Mouse (Mus musculus) olfactory bulb, adult 2 months (tissue): ENCODE data around the gene Fgf13. TPM values are rescaled to one million over a fixed set of nuclear protein-coding genes. Genes with fewer than 3 reads are reported as not detected.

Source experiments
- H3K27ac ChIP-seq: fragments of 200-500 bp; 2 replicates; pipeline ENCODE4 v1.5.1; 2012; ENCODE audit warnings: low read depth, low read length; ENCODE audit not compliant: insufficient read depth
- H3K4me1 ChIP-seq: fragments of 200-500 bp; 2 replicates; pipeline ENCODE4 v1.6.1; 2012; ENCODE audit warnings: low read length; ENCODE audit not compliant: control insufficient read depth, insufficient read depth
- H3K4me3 ChIP-seq: fragments of 200-500 bp; 2 replicates; pipeline ENCODE4 v1.5.1; 2012; ENCODE audit warnings: mild to moderate bottlenecking, low read depth, low read length, moderate library complexity; ENCODE audit not compliant: insufficient read depth
- CTCF ChIP-seq: fragments of 200-500 bp; IDR thresholded peaks from 2 replicates; pipeline ENCODE4 v1.5.1; 2012; ENCODE audit warnings: low read depth, mild to moderate bottlenecking, low read length, moderate library complexity; ENCODE audit not compliant: insufficient read depth
- POLR2A ChIP-seq: fragments of 200-500 bp; IDR thresholded peaks from 2 replicates; pipeline ENCODE4 v1.6.1; 2012; ENCODE audit warnings: mild to moderate bottlenecking, low read depth, low read length, moderate library complexity; ENCODE audit not compliant: insufficient read depth
- WGBS: fragments of 180-500 bp; shearing (Covaris S2); methylation state at CpG from one replicate; pipeline ENCODE4 v1.1.7; 2018; 5-methylcytosine and 5-hydroxymethylcytosine counted together
- polyA plus RNA-seq: library from polyadenylated mRNA; stranded (reverse); fragments of >200 nt; gene quantifications from 2 replicates; pipeline ENCODE4 v1.2.4, GENCODE M21; 2012; ENCODE audit warnings: low replicate concordance; ENCODE audit not compliant: missing spikeins, insufficient read depth, insufficient read length

The Fgf13 gene
- not detected in 2 replicates for polyA plus RNA-seq

DNA sequence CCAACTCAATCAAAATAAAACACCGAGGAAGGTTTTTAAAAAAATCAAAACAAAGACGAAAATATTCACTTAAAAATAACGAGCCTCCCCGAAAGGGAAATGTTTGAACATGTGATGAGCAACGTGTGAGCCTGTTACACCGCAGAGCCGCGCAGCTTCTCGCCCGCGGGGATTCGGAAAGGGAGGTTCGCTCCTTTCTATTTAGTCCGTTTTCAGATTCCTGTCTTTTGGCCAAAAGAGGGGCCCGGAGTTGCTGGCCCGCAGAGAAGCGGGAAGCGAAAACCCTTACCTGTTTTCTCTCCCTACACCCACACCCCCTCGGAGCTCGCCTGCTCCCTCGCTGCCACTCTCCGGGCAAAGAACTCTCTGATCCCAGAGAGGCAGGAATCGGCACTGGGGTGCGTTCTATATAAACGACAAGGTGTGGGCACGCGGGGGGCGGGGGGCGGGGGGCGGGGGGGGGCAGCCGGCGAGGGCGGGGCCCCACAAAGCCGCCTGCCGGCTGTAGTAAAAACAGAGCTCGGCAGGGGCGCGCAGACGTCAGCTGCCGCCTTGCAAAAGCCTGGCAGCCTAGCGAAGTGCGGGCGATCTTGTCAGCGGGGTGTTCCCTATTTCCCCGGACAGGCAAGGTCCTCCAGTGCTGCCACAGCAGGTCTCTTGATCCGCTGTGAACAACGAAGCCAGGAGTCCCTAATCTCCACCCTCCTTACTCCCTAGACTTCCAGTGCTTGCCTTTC lies at the start of gene Fgf13:
TSS of gene Fgf13 (minus strand) at position 377 of the 737 bp plus-strand sequence.
- 12% methylated on average over 41 of the region's 47 CpGs for WGBS
- TF ChIP-seq POLR2A (no peak), CTCF (no peak)
- peak within 1 kb of the TSS; percentile 84 for H3K4me3 ChIP-seq
- peaks cover 2% of the 10 kb centered on the region; the same call in 1 of the 2 replicates for H3K4me1 ChIP-seq
- peak within 1 kb of the TSS; percentile 90 for H3K27ac ChIP-seq

DNA sequence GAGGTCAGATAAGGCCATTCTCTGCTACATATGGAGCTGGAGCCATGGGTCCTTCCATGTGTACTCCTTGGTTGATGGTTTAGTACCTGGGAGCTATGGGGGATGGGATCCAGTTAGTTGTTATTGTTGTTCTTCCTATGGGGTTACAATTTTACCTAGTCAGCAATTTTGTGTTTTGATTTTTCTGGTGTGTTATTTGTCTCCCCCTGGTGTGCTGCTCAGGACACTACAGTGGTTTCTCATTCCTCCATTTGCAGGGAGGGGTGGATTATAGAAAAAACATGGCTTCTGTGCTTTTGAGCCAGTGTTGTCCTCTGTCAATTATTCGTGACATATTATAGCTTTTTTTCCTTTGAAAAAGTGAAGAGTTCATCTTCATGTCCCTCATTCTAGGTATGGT lies 38.7 kb upstream of the Fgf13 start:
- no peaks in the 10 kb centered on the region for H3K4me1 ChIP-seq
- no peak for TF ChIP-seq POLR2A
- TF ChIP-seq CTCF: no peak
- WGBS: 69% methylated on average over 1 of the region's 1 CpGs

DNA sequence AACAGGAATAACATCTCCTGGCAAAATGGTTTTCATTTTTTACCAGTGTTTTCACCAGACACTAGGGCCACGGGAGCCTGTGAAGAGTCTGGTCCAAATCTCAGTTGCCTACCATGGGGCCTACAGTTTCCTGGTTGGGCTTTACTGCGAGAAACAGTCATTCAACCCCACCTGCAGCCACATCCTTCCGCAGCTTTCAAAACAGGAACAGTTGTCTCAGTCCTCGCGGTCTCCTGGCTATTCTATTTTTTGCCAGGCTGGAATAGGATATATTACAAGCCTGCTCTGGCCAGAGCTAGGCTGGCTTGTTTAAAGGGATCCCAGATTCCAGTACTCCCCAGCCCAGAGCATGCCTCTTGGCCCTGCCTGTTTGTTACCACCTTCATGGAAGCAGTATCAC lies 21.2 kb upstream of the Fgf13 start:
- TF ChIP-seq POLR2A: no peak
- no peak for TF ChIP-seq CTCF
- WGBS: 37% methylated on average over 5 of the region's 5 CpGs

More for the DNA sequence above, 38.7 kb upstream of the Fgf13 start:
- H3K4me3 ChIP-seq: no peak overlapping the region
- no peak overlapping the region for H3K27ac ChIP-seq

DNA sequence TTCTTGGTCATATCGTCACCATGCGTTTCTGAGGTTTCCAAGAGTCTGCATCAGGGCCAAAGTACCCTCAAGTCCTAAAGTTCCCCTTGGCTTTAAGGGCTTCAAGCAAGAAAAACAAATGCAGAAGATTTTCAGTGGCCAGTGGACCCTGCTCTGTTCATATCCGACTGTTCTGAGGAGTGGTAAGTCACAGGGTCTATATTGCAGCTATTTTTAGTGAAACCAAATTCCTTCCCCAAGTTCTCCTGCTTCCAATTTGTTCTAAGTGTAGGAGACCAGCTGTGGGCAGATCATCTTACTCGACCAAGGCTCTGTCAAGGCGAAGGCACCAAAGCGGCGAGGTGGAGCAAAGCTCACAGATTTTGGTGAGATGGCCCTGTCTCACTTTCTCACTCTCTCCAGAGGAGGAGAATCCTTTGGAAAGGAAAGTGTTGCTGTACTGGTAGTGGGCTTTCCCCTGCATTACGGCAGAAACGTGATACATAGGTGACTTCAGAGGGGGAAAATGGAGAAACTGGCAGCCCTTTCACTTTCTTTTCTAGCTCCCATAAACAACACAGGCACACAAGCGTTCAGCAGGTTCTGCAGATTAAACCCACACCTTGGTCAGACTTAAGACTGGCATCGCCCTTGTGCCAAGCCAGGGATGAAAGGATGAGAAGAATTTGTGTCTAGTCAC lies 17.8 kb upstream of the Fgf13 start:
- WGBS: 81% methylated on average over 11 of the region's 11 CpGs
- TF ChIP-seq CTCF (no peak), POLR2A (no peak)
- Histone ChIP-seq H3K4me1 (peaks cover 6% of the 10 kb centered on the region; the same call in 1 of the 2 replicates), H3K27ac (no peak overlapping the region), H3K4me3 (no peak overlapping the region)

More for the DNA sequence above, 21.2 kb upstream of the Fgf13 start:
- Histone ChIP-seq H3K4me1 (peaks cover 6% of the 10 kb centered on the region; the same call in 1 of the 2 replicates), H3K4me3 (no peak overlapping the region), H3K27ac (peak overlapping the region; percentile 44; the same call in 1 of the 2 replicates)

DNA sequence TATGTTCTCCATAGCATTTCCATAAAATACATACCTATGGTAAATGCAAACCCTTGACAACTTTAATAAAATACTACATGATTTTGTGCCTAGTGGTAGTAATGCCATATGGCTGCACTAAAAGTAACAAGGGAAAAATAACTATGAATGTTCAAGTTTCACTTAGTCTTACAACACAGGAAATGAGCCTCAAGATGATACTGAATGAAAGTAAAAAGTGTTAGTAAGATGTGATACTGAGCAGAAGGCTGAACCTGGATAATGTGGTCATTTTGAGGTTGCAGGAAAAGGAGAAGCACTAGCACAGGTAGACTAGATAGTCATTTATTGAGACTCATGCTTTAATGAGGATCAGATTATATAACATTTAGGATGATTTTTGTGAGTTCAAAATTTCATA lies 16.2 kb upstream of the Fgf13 start:
- Histone ChIP-seq H3K27ac (no peak overlapping the region), H3K4me3 (no peak overlapping the region), H3K4me1 (peaks cover 4% of the 10 kb centered on the region; the same call in 1 of the 2 replicates)
- TF ChIP-seq CTCF (no peak), POLR2A (no peak)

DNA sequence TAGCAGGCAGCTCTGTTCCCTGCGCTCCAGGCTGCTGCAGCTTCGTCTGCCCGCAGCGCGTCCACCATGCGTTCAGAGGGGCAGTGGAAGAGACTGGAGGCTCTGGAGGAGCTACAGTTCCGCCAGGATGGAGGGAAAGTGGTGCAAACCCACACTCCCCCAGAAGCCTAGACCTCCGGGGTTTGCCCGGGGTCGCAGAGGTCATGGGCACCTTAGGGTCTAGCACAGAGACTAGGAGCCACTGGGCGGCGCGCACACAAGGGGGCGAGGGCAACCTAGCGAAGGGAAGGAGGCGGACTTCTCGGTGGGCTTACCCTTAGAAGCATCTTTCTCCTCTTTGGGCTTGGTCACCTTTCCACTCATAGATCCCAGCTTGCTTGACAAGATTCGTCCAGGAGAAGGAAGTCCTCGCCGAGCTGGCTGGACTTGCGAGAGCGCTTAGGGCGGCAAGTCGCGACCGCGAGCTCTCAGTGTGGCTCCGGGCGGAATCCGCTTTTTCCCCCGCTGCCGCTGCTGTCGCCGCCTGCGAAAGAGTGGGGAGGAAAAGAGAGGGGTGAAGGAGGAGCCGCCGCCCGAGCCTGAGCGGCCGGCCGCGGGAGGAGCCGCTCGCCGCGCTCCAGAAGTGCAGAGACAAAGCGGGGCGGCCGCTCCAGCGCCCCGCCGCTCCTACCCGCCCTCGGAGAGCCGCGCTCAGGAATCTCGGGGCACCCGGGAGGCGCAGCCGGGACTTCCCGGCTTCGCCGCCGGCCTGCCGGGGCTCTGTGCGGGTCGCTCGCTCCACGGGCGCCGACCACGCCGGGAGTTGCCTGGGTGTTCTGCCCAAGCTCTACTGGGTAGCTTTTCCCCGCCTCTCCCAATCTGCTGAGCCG lies 811 bp downstream of the Fgf13 start:
- Histone ChIP-seq H3K27ac (peak overlapping the region; percentile 90), H3K4me3 (peak overlapping the region; percentile 84), H3K4me1 (peaks cover 2% of the 10 kb centered on the region; the same call in 1 of the 2 replicates)
- WGBS: 19% methylated on average over 74 of the region's 75 CpGs
- TF ChIP-seq CTCF: no peak
- TF ChIP-seq POLR2A: no peak

DNA sequence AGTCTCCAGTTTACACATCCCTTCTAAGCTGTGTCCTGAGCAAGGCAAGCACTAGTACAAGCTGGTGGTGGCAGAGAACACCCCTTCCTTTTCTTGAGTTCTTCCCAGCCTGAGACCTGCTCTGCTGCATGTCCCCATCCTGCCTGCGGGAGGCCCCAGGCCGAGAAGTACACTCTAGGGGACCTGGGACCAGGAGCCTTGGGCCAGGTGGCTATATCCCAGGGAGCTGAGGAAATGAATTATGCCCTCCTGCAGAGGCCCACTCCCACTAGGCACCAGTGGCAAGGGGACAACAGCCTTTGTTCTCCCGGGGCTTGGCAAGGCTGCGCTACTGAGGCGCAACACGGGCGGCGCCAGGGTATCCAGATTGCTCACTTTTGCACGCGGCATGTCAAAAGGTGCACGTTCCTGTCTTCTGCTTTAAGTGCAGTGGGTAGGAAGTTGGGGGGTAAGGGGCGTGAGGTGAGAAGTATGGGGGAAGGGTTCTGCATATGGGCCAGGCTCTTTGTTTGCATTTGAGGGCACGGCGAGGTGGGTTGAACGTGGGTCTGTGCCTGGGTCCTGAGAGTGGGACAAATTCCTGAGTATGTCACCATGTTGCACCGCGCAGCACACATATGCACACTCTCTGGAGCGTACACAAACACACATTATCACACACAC lies 1.7 kb downstream of the Fgf13 start:
- Histone ChIP-seq H3K4me3 (peak overlapping the region; percentile 84), H3K4me1 (peaks cover 2% of the 10 kb centered on the region; the same call in 1 of the 2 replicates), H3K27ac (peak overlapping the region; percentile 90)
- WGBS: 34% methylated on average over 18 of the region's 18 CpGs
- TF ChIP-seq POLR2A (no peak), CTCF (no peak)

DNA sequence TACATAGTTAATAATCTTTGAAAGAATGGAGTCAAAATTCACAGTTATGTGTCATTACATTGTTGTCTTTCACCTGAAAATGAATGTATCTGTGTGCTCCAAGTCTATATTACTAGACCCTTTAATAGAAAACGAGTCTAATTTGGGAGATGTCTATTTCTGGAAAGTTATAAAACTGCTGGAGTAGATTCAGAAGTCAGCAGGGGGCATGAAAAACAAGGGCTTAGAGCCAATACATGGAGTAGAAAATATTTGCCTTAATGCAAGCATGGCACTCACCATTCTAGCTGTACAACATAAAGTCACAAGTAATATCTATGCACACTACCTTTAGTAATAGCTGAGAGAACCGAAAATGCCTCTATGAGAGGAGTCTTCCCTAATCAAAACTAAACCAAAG lies 19.9 kb downstream of the Fgf13 start:
- TF ChIP-seq CTCF (no peak), POLR2A (no peak)
- H3K4me3 ChIP-seq: no peak overlapping the region
- H3K4me1 ChIP-seq: no peaks in the 10 kb centered on the region
- 61% methylated on average over 2 of the region's 2 CpGs for WGBS
- no peak overlapping the region for H3K27ac ChIP-seq
